Mouse (Mus musculus): Measurements from ENCODE around the gene Psd4. TPM values are rescaled to one million over a fixed set of nuclear protein-coding genes. Genes with fewer than 3 reads are reported as not detected.

Gene Psd4
- 15.0 TPM for polyA plus RNA-seq (2014; fragmentation: Illumina TruSeq; extraction: RNeasy Lipid Tissue Mini Kit (QIAGEN cat#74804); ENCODE audit: low replicate concordance)

GRCm38 (mm10) chr2:24367030-24367894, at the start of gene Psd4:
Psd4 (plus strand) TSS chr2:24367580.

DNA sequence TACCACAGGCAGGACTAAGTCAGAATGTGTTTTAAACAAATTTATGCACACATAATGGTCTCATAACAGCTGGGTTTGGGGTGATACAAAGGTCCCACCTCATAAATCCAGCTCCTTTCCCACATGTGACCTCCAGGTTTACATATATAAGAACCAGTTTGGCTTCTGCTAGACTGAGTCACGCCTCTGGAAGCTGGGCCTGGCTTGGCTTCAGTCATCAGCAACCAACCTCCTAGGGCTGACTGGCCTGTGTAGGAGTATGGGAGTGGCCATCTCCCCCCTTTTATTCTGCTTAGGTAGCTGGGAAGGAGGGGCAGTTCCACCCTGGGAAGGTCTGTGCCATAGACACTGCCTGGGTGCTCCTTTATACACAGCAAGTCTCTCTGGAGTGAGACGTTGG, 30.8 kb upstream of the Psd4 start, which contains the start of gene Il1rn:
Il1rn (plus strand) TSS at position 309 of the 400 bp plus-strand sequence.

Other genes with a start within 250 kb of the Psd4 start
- not detected for gene Il1f8, start 214.4 kb upstream of the Psd4 start, polyA plus RNA-seq (2014; fragmentation: Illumina TruSeq; extraction: RNeasy Lipid Tissue Mini Kit (QIAGEN cat#74804); ENCODE audit: low replicate concordance)
- gene Il1f9, start 181.1 kb upstream of the Psd4 start, polyA plus RNA-seq (2014; fragmentation: Illumina TruSeq; extraction: RNeasy Lipid Tissue Mini Kit (QIAGEN cat#74804); ENCODE audit: low replicate concordance), result not detected
- gene Il1f6, start 152.2 kb upstream of the Psd4 start, polyA plus RNA-seq (2014; fragmentation: Illumina TruSeq; extraction: RNeasy Lipid Tissue Mini Kit (QIAGEN cat#74804); ENCODE audit: low replicate concordance), result not detected
- gene Il1f5, start 90.6 kb upstream of the Psd4 start, polyA plus RNA-seq (2014; fragmentation: Illumina TruSeq; extraction: RNeasy Lipid Tissue Mini Kit (QIAGEN cat#74804); ENCODE audit: low replicate concordance), result not detected
- gene Il1f10, start 76.4 kb upstream of the Psd4 start, polyA plus RNA-seq (2014; fragmentation: Illumina TruSeq; extraction: RNeasy Lipid Tissue Mini Kit (QIAGEN cat#74804); ENCODE audit: low replicate concordance), result not detected
- gene Il1rn, start 30.7 kb upstream of the Psd4 start, polyA plus RNA-seq (2014; fragmentation: Illumina TruSeq; extraction: RNeasy Lipid Tissue Mini Kit (QIAGEN cat#74804); ENCODE audit: low replicate concordance), result 8.1 TPM
- gene Pax8, start 108.0 kb downstream of the Psd4 start, polyA plus RNA-seq (2014; fragmentation: Illumina TruSeq; extraction: RNeasy Lipid Tissue Mini Kit (QIAGEN cat#74804); ENCODE audit: low replicate concordance), result 5.6 TPM

Data from small intestine, adult 10 weeks (tissue).